Mouse (Mus musculus): ENCODE data around the gene Clta. TPM values are rescaled to one million over a fixed set of nuclear protein-coding genes. Genes with fewer than 3 reads are reported as not detected.

Clta gene
- 114 and 168 TPM in 2 replicates for polyA plus RNA-seq (2011; ENCODE audit: insufficient read depth, insufficient read length, low replicate concordance, missing spikeins)

GRCm38 (mm10) chr4:44004126-44004525 lies at the start of gene Clta:
TSS of gene Clta (plus strand) at chr4:44004452.
- no peaks in the 10 kb centered on the region for H3K4me1 ChIP-seq (ENCODE audit: control insufficient read depth, insufficient read depth, low read length)
- H3K4me3 ChIP-seq (replicated peaks; ENCODE audit: control insufficient read depth, low read depth, low read length): peak within 1 kb of the TSS; percentile 76
- TF ChIP-seq CTCF (IDR thresholded peaks at IDR 0.05; ENCODE audit: control insufficient read depth, insufficient read depth, low read length) (no peak), POLR2A (IDR thresholded peaks at IDR 0.05; ENCODE audit: borderline replicate concordance, control insufficient read depth, low read depth, low read length) (no peak)
- WGBS: 62% methylated on average over 5 of the region's 5 CpGs
- peak within 1 kb of the TSS; percentile 92 for H3K27ac ChIP-seq (ENCODE audit: control insufficient read depth, insufficient read depth, low read depth, low read length, poor library complexity)

DNA sequence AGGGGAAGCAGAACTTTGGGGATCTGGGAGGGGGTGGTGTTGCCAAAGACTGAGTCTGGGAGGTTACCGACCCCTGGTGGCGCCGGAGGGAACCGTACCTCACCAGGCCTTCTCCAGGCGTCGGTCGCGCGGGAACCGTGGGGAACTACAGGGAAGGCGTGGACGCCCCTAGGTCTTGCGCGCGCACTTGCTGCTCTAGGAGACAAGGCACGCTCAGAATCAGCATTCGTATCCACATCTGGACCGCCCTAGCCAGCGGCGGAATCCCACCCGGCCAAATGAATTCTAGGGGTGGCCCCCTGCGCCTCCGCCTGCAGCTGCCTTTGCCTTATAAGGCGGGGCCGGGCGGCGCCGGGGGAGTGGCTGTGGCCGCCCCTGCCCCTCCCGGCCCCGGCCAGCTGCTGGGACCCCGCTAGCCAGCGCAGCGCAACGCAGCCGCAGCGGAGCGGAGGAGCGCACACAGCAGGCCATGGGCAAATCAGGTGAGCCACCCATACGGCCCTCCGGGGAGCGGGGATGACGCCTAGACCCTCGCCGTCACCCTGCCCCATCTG lies 46.9 kb upstream of the Clta start, which contains the start of gene Glipr2:
Gene Glipr2 (plus strand): TSS at position 110 of the 554 bp plus-strand sequence.
- Histone ChIP-seq H3K27ac (ENCODE audit: control insufficient read depth, insufficient read depth, low read depth, low read length, poor library complexity) (peak within 1 kb of the TSS; percentile 73), H3K4me1 (ENCODE audit: control insufficient read depth, insufficient read depth, low read length) (peaks cover 3% of the 10 kb centered on the region; the same call in 1 of the 2 replicates), H3K4me3 (replicated peaks; ENCODE audit: control insufficient read depth, low read depth, low read length) (peak within 1 kb of the TSS; percentile 84)
- WGBS: under 1% methylated on average over 45 of the region's 45 CpGs
- peak; percentile 80 for TF ChIP-seq CTCF (IDR thresholded peaks at IDR 0.05; ENCODE audit: control insufficient read depth, insufficient read depth, low read length)
- TF ChIP-seq POLR2A (IDR thresholded peaks at IDR 0.05; ENCODE audit: borderline replicate concordance, control insufficient read depth, low read depth, low read length): no peak

DNA sequence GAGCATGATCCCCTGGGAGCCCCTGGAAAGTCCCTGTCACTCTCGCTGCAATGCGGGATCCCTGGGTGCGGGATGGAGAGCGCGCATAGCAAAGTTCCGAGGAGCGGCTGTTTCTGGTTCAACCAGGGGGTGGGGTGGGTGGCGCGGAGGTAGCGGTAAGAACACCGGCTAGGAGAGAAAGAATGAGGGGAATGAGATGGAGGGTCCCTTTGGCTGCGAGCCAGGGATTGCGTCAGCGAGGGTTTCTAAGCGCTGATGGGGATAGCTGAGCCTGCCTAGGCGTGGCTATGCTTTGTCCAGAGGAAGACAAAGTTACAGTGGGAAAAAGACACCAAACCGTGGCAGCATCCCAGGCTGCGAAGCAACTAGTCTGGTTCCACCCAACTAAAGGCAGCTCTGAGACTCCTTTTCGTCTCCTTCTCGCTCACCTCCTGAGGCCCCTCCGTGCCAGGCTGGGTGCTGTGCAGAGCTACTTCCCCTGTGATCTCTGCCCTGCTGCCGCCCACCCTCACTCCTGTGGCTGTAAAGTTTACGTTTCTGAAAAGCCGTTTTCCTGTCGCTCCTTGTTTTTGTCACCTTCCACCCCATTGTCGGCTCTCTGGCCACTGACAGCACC lies 46.3 kb upstream of the Clta start:
- Histone ChIP-seq H3K4me1 (ENCODE audit: control insufficient read depth, insufficient read depth, low read length) (peaks cover 3% of the 10 kb centered on the region; the same call in 1 of the 2 replicates), H3K4me3 (replicated peaks; ENCODE audit: control insufficient read depth, low read depth, low read length) (peak overlapping the region; percentile 84), H3K27ac (ENCODE audit: control insufficient read depth, insufficient read depth, low read depth, low read length, poor library complexity) (peak overlapping the region; percentile 73)
- WGBS: under 1% methylated on average over 26 of the region's 26 CpGs
- peak; percentile 43; the same call in 1 of the 2 replicates for TF ChIP-seq POLR2A (IDR thresholded peaks at IDR 0.05; ENCODE audit: borderline replicate concordance, control insufficient read depth, low read depth, low read length)
- no peak for TF ChIP-seq CTCF (IDR thresholded peaks at IDR 0.05; ENCODE audit: control insufficient read depth, insufficient read depth, low read length)

DNA sequence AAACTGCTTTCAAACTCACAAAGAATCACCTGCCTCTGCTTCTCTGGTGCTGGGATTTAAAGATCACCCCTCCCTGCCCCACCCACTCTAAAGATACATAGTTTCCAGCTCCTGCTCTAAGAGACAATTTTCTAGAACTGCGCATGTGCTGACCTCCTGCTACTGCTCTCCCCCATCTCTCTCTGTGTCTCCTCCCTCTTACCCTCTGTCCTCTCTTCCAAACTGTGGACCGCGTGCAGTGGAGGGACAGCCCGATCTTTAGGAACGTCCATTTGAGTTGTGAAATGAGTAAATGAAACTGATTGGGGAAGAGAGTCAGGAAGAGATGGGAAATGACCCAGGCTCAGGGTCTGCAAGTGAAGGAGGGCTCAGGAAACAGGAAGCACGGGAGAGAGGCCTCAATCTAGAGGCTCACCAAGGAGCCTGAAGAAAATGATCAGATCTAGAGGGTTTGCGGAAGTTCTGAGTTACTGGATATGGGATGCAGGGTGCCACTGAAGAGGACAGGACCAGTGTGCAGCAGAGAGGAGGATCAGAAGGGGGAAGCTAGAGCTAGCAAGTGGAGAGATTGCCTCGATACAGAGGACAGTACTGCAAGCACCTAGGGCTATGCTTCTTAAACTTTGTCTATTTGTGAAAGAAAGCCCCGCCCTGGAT lies 44.6 kb upstream of the Clta start:
- no peak for TF ChIP-seq CTCF (IDR thresholded peaks at IDR 0.05; ENCODE audit: control insufficient read depth, insufficient read depth, low read length)
- TF ChIP-seq POLR2A (IDR thresholded peaks at IDR 0.05; ENCODE audit: borderline replicate concordance, control insufficient read depth, low read depth, low read length): no peak
- Histone ChIP-seq H3K4me3 (replicated peaks; ENCODE audit: control insufficient read depth, low read depth, low read length) (peak overlapping the region; percentile 53), H3K27ac (ENCODE audit: control insufficient read depth, insufficient read depth, low read depth, low read length, poor library complexity) (peak overlapping the region; percentile 73), H3K4me1 (ENCODE audit: control insufficient read depth, insufficient read depth, low read length) (peaks cover 6% of the 10 kb centered on the region)
- WGBS: 9% methylated on average over 9 of the region's 9 CpGs

- peak overlapping the region; percentile 53 for H3K4me3 ChIP-seq (replicated peaks; ENCODE audit: control insufficient read depth, low read depth, low read length)
- H3K4me1 ChIP-seq (ENCODE audit: control insufficient read depth, insufficient read depth, low read length): peaks cover 9% of the 10 kb centered on the region
- TF ChIP-seq POLR2A (IDR thresholded peaks at IDR 0.05; ENCODE audit: borderline replicate concordance, control insufficient read depth, low read depth, low read length) (no peak), CTCF (IDR thresholded peaks at IDR 0.05; ENCODE audit: control insufficient read depth, insufficient read depth, low read length) (no peak)
- H3K27ac ChIP-seq (ENCODE audit: control insufficient read depth, insufficient read depth, low read depth, low read length, poor library complexity): peak overlapping the region; percentile 73
- 5% methylated on average over 6 of the region's 6 CpGs for WGBS
Measured at GRCm38 (mm10) chr4:43960207-43960606, 44.0 kb upstream of the Clta start.

DNA sequence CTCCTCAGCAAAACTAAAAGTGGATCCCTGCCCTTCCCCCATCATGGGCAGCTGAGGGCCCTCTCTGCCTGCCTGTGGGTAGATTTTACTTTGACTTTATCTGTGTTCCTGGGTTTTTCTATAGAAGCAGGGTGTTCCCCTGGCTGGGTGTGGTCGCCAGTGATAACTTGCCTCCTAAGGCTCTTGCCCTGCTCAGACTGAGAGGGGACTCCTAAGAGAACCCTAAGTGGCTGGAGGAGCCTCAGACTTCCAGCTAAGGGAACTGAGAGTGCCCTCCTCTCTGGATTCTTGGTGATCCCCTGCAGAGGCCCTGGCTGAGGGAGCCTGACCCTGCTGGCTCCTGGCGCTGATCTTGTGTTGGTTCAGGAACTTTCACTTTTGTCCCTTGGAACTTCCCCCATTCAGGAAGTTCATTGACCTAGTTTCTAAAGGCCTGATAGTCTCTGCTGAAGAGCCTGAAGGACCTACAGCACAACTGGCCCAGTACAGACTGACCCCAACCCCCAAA lies 39.9 kb upstream of the Clta start:
- TF ChIP-seq POLR2A (IDR thresholded peaks at IDR 0.05; ENCODE audit: borderline replicate concordance, control insufficient read depth, low read depth, low read length) (0 out of 2 replicates have a peak, but pooled peaks have one; percentile 10), CTCF (IDR thresholded peaks at IDR 0.05; ENCODE audit: control insufficient read depth, insufficient read depth, low read length) (no peak)
- Histone ChIP-seq H3K27ac (ENCODE audit: control insufficient read depth, insufficient read depth, low read depth, low read length, poor library complexity) (peak overlapping the region; percentile 81), H3K4me3 (replicated peaks; ENCODE audit: control insufficient read depth, low read depth, low read length) (no peak overlapping the region), H3K4me1 (ENCODE audit: control insufficient read depth, insufficient read depth, low read length) (peaks cover 17% of the 10 kb centered on the region)
- whole genome bisulfite sequencing: 13% methylated on average over 2 of the region's 2 CpGs

- H3K27ac ChIP-seq (ENCODE audit: control insufficient read depth, insufficient read depth, low read depth, low read length, poor library complexity): peak overlapping the region; percentile 87
- H3K4me1 ChIP-seq (ENCODE audit: control insufficient read depth, insufficient read depth, low read length): peaks cover 17% of the 10 kb centered on the region
- no peak for TF ChIP-seq POLR2A (IDR thresholded peaks at IDR 0.05; ENCODE audit: borderline replicate concordance, control insufficient read depth, low read depth, low read length)
- TF ChIP-seq CTCF (IDR thresholded peaks at IDR 0.05; ENCODE audit: control insufficient read depth, insufficient read depth, low read length): no peak
- 44% methylated on average over 4 of the region's 4 CpGs for WGBS
- H3K4me3 ChIP-seq (replicated peaks; ENCODE audit: control insufficient read depth, low read depth, low read length): no peak overlapping the region
Measured at GRCm38 (mm10) chr4:43964951-43965684, 39.1 kb upstream of the Clta start.
